Mouse (Mus musculus): ENCODE measurements around the gene Rab4a. TPM values are rescaled to one million over a fixed set of nuclear protein-coding genes. Genes with fewer than 3 reads are reported as not detected.

The Rab4a gene
- polyA plus RNA-seq, 1 experiment from 2014 or later: 34.1 TPM

DNA sequence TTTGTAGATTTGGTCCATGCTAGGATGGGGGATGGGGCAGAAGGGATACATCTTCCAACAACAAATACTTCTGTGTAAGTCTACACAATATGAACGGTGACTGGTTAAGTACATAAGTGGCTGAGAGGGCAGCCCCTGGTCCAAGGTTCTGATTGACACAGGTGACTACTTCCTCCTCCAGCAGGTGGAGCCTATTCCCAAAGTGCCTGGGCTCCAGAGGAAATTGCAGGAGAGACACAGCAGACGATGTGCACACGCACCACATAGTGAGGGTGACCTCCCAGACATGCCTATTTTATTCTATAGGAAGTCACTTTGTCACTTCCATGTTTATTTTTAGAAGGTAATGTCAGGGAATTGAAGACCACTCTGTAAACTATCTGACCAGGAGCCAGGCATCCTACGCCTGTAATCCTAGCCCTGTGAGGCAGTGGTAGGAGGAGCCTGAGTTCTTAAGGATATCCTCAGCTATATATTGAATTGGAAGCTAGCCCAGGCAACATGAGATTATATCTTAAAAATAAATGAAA lies 75.1 kb downstream of the Rab4a start:
- ChIA-PET POLR2A (no interaction called here), CTCF (no interaction called here)
- no peak for ATAC-seq
- no peaks in the 10 kb centered on the region for H3K27me3 ChIP-seq
- no peak for DNase-seq (ENCODE audit: low read depth, low spot score)
- in situ Hi-C loops (cut with MboI; ENCODE audit: low pct_unique_long_range_greater_than_20kb): no loop called here
- TF ChIP-seq CTCF (IDR thresholded peaks at IDR 0.05): no peak

DNA sequence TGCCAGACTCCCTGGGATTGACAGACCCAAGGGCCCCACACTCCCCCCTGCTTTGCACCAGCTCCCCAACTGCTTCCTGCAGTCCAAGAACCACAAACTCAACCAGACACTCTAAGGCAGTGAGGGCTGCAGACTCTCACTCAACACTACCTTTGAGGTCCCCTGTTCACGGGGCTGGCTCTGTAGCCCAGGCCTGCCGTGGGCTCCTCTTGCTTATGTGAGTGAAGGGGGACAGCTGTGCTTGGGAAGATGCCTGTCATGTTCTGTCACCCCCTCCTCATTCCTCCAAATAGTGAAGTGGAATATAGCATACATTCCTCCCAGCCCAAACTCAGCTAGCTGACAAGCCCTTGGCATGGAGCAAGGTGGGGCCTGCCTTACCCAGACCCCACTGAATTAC lies 76.6 kb downstream of the Rab4a start:
- in situ Hi-C loops (cut with MboI; ENCODE audit: low pct_unique_long_range_greater_than_20kb): no loop called here
- CTCF ChIA-PET: no interaction called here

GRCm38 (mm10) chr8:123883094-123883493 lies 77.3 kb downstream of the Rab4a start:
- DNase-seq (ENCODE audit: low read depth, low spot score) (no peak), ATAC-seq (no peak)
- TF ChIP-seq CTCF (IDR thresholded peaks at IDR 0.05): no peak
- in situ Hi-C loops (cut with MboI; ENCODE audit: low pct_unique_long_range_greater_than_20kb): no loop called here
- H3K27me3 ChIP-seq: no peaks in the 10 kb centered on the region
- CTCF ChIA-PET: interaction anchor here (1.6 kb wide), 1 partner anchor 23 kb away, joined by 5 read pairs; no protein-coding TSS in a partner anchor
- POLR2A ChIA-PET: no interaction called here

More for the DNA sequence above, 76.6 kb downstream of the Rab4a start:
- POLR2A ChIA-PET: interaction anchor here (0.7 kb wide), 1 partner anchor 166 kb away, joined by 4 read pairs; no protein-coding TSS in a partner anchor
- ATAC-seq: no peak
- no peaks in the 10 kb centered on the region for H3K27me3 ChIP-seq
- no peak for DNase-seq (ENCODE audit: low read depth, low spot score)
- TF ChIP-seq CTCF (IDR thresholded peaks at IDR 0.05): no peak

Other genes starting within 250 kb of the Rab4a start
- 73.3 TPM for gene Rhou, start 152.1 kb upstream of the Rab4a start, polyA plus RNA-seq (2021)
- gene Ccsap, start 54.2 kb downstream of the Rab4a start, polyA plus RNA-seq (2021): 4.9 TPM
- gene Acta1, start 88.8 kb downstream of the Rab4a start, polyA plus RNA-seq (2021): 0.12 TPM
- 16.6 TPM for gene Nup133, start 143.3 kb downstream of the Rab4a start, polyA plus RNA-seq (2021)
- gene Abcb10, start 177.1 kb downstream of the Rab4a start, polyA plus RNA-seq (2021): 19.6 TPM
- 28.6 TPM for gene Taf5l, start 215.4 kb downstream of the Rab4a start, polyA plus RNA-seq (2021)
- 11.6 TPM for gene Urb2, start 215.5 kb downstream of the Rab4a start, polyA plus RNA-seq (2021)

Data from Patski (cell line).